Mouse (Mus musculus): ENCODE measurements around the gene Mlip.

Gene Mlip

GRCm38 (mm10) chr9:77347704-77348103 lies 5.1 kb downstream of the Mlip start:
- DNase-seq (ENCODE audit: low read depth): no peak

GRCm38 (mm10) chr9:77344318-77344717 lies 8.5 kb downstream of the Mlip start:
- no peak for DNase-seq (ENCODE audit: low read depth)

GRCm38 (mm10) chr9:77340159-77340862 lies 12.5 kb downstream of the Mlip start:
- no peak for DNase-seq (ENCODE audit: low read depth)

GRCm38 (mm10) chr9:77339571-77340148 lies 13.1 kb downstream of the Mlip start:
- DNase-seq (ENCODE audit: low read depth): no peak

- no peak for DNase-seq (ENCODE audit: low read depth)
Observed at GRCm38 (mm10) chr9:77335370-77335769, 17.4 kb downstream of the Mlip start.

GRCm38 (mm10) chr9:77318346-77318745 lies 34.4 kb downstream of the Mlip start:
- no peak for DNase-seq (ENCODE audit: low read depth)

- DNase-seq (ENCODE audit: low read depth): no peak
Observed at GRCm38 (mm10) chr9:77310548-77310947, 42.2 kb downstream of the Mlip start.

GRCm38 (mm10) chr9:77305417-77305816 lies 47.4 kb downstream of the Mlip start:
- DNase-seq (ENCODE audit: low read depth): no peak

GRCm38 (mm10) chr9:77302340-77302739 lies 50.4 kb downstream of the Mlip start:
- DNase-seq (ENCODE audit: low read depth): no peak

- no peak for DNase-seq (ENCODE audit: low read depth)
Observed at GRCm38 (mm10) chr9:77287958-77288357, 64.8 kb downstream of the Mlip start.

GRCm38 (mm10) chr9:77279371-77279770 lies 73.4 kb downstream of the Mlip start:
- no peak for DNase-seq (ENCODE audit: low read depth)

GRCm38 (mm10) chr9:77278055-77278454 lies 74.7 kb downstream of the Mlip start:
- no peak for DNase-seq (ENCODE audit: low read depth)

GRCm38 (mm10) chr9:77277270-77277669 lies 75.5 kb downstream of the Mlip start:
- DNase-seq (ENCODE audit: low read depth): no peak

- DNase-seq (ENCODE audit: low read depth): no peak
Observed at GRCm38 (mm10) chr9:77276451-77277154, 76.2 kb downstream of the Mlip start.

GRCm38 (mm10) chr9:77272727-77273126 lies 80.0 kb downstream of the Mlip start:
- no peak for DNase-seq (ENCODE audit: low read depth)

- DNase-seq (ENCODE audit: low read depth): no peak
Observed at GRCm38 (mm10) chr9:77265268-77266017, 87.3 kb downstream of the Mlip start.

GRCm38 (mm10) chr9:77259052-77259451 lies 93.7 kb downstream of the Mlip start:
- no peak for DNase-seq (ENCODE audit: low read depth)

GRCm38 (mm10) chr9:77258265-77258664 lies 94.5 kb downstream of the Mlip start:
- DNase-seq (ENCODE audit: low read depth): no peak

GRCm38 (mm10) chr9:77254514-77254913 lies 98.3 kb downstream of the Mlip start:
- no peak for DNase-seq (ENCODE audit: low read depth)

GRCm38 (mm10) chr9:77252761-77253160 lies 100.0 kb downstream of the Mlip start:
- no peak for DNase-seq (ENCODE audit: low read depth)

- DNase-seq (ENCODE audit: low read depth): no peak
Observed at GRCm38 (mm10) chr9:77252134-77252533, 100.6 kb downstream of the Mlip start.

GRCm38 (mm10) chr9:77251511-77252112 lies 101.2 kb downstream of the Mlip start:
- no peak for DNase-seq (ENCODE audit: low read depth)

All from 416B (cell line).